Mouse (Mus musculus): ENCODE measurements around the gene Chp1.

Gene Chp1

GRCm38 (mm10) chr2:119621302-119621701 lies 73.8 kb downstream of the Chp1 start:
- in situ Hi-C loops (cut with MboI, MseI), result no loop called here
